In genomic region chr3:126661920-126662319, GRCm38 (mm10) we compare ENCODE assay signal across 23 mouse cellular contexts.
A peak's percentile ranks its signal among the peaks of the same experiment; 100 is the strongest.
DNase-seq lines count a peak whose midpoint lies in the region; ATAC-seq lines count a peak whose summit lies in the region.
"Had no signal": no experiment of that assay in that cellular context is flagged by ENCODE, and none has a peak within 500 bp of the region (broad histone marks: within the 10 kb centered on the region; RNA-seq: fewer than 3 reads in every experiment).

No protein-coding gene starts in this region.

- H3K27me3 ChIP-seq in heart, embryonic 15.5 days: no peaks in the 10 kb centered on the region
- H3K27me3 ChIP-seq: forebrain, embryonic 12.5 days; midbrain, embryonic 15.5 days; Patski had no signal

- H3K27ac ChIP-seq in heart, embryonic 15.5 days: peak overlapping the region; percentile 88
- H3K27ac ChIP-seq: embryonic facial prominence, embryonic 10.5 days; forebrain, embryonic 12.5 days; liver, embryonic 14.5 days; midbrain, embryonic 15.5 days had no signal

- 87% methylated on average over 3 of the region's 3 CpGs for WGBS in heart, embryonic 15.5 days

- no peak overlapping the region for H3K4me2 ChIP-seq in heart, embryonic 15.5 days
- H3K4me2 ChIP-seq: forebrain, embryonic 12.5 days; midbrain, embryonic 15.5 days had no signal

- H3K9ac ChIP-seq in heart, embryonic 15.5 days: no peak overlapping the region
- H3K9ac ChIP-seq: forebrain, embryonic 12.5 days; liver, embryonic 14.5 days; midbrain, embryonic 15.5 days had no signal

- intact Hi-C loops in heart, postnatal 25 days (cut with DNase I): no loop called here

- DNase-seq in heart, postnatal 25 days (ENCODE audit: low spot score): no peak
- peak; percentile 75 for DNase-seq in CD4-positive helper T cell, adult 2 months (ENCODE audit: low read depth, low spot score)
- DNase-seq in layer of hippocampus, adult 8-10 months (ENCODE audit: low spot score in 2 of 2): no peak
- no peak for DNase-seq in frontal cortex, postnatal 36 days (ENCODE audit: low spot score in 2 of 2)
- no peak for DNase-seq in embryo, embryonic 9.5 days (ENCODE audit: extremely low spot score)
- DNase-seq: adrenal gland, postnatal 25 days; cerebellum, adult 11 months; heart, adult 18-20 months; heart, postnatal 36 days; kidney, adult 18-20 months; kidney, postnatal 10 days; layer of hippocampus, postnatal 36 days; retina, postnatal 1 day; right cerebral cortex, postnatal 4 days had no signal

- H3K4me3 ChIP-seq in heart, embryonic 15.5 days: no peak overlapping the region
- H3K4me3 ChIP-seq: embryonic facial prominence, embryonic 10.5 days; forebrain, embryonic 12.5 days; midbrain, embryonic 15.5 days had no signal

- H3K4me1 ChIP-seq in heart, embryonic 15.5 days (replicated peaks): peaks cover 60% of the 10 kb centered on the region
- H3K4me1 ChIP-seq: forebrain, embryonic 12.5 days; midbrain, embryonic 15.5 days had no signal

- ATAC-seq in heart, embryonic 15.5 days (replicated peaks; ENCODE audit: insufficient number of reproducible peaks, insufficient read depth, low FRiP score, low read depth): no peak
- ATAC-seq in common myeloid progenitor, adult 5-6 weeks (replicated peaks; ENCODE audit: low read depth, poor library complexity, severe bottlenecking): peak; percentile 40; the same call in 1 of the 2 replicates
- ATAC-seq in monocyte, adult 5-6 weeks (replicated peaks; ENCODE audit: insufficient number of reproducible peaks, low FRiP score, low TSS enrichment, poor library complexity, severe bottlenecking): 0 out of 2 replicates have a peak, but pooled peaks have one; percentile 46
- ATAC-seq: hindbrain, embryonic 16.5 days; midbrain, embryonic 15.5 days had no signal

- no peaks in the 10 kb centered on the region for H3K9me3 ChIP-seq in heart, embryonic 15.5 days (replicated peaks)
- H3K9me3 ChIP-seq: embryonic facial prominence, embryonic 10.5 days; forebrain, embryonic 12.5 days; midbrain, embryonic 15.5 days had no signal

- H3K36me3 ChIP-seq in heart, embryonic 15.5 days: no peaks in the 10 kb centered on the region
- H3K36me3 ChIP-seq: embryonic facial prominence, embryonic 10.5 days; forebrain, embryonic 12.5 days; midbrain, embryonic 15.5 days had no signal
